ENCODE assay signal across 8 mouse cellular contexts in the genomic region with DNA sequence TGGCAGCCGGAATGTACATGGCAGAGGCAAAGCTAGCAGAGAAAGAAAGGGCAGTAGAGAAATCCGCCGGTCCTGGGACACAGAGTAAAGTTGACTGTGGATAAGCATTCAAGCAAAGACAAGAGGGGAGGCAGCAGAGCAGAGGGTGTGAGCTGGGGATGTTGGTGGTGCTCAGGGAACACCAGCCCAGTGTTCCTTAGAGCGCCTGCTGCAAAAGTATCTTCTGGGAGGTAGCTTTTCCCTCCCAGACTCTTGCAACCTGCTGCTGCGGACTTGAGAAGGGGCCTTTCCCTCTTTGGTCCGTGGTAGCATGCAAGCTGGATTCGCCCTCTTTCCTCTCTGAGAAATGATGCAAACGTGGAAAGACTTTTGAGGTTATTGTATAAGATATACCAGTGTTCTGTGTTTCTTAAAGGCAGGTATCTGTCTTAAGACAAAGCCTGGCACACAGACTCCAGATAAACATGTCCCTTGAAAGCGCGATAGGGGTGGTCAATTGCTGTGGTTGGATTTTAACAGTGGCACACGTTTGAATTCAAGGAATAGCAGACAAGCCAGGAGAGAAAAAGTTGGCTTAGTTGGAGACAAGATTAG. TPM values are rescaled to one million over a fixed set of nuclear protein-coding genes. Genes with fewer than 3 reads are reported as not detected.
A peak's percentile ranks its signal among the peaks of the same experiment; 100 is the strongest.
DNase-seq lines count a peak whose midpoint lies in the region; ATAC-seq and TF ChIP-seq lines count a peak whose summit lies in the region.

No protein-coding gene starts in this region.

- peaks cover 2% of the 10 kb centered on the region; the same call in 1 of the 2 replicates for H3K36me3 ChIP-seq in heart, adult 2 months (ENCODE audit: control insufficient read depth, insufficient read depth, low read length)
- H3K36me3 ChIP-seq in E14TG2a.4 (ENCODE audit: insufficient read depth, low read length) (no peaks in the 10 kb centered on the region), macrophage (ENCODE audit: inconsistent target) (no peaks in the 10 kb centered on the region)
- H3K36me3 ChIP-seq in forebrain, embryonic 16.5 days (ENCODE audit: control insufficient read depth, insufficient read depth) = no peaks in the 10 kb centered on the region; the same call in 1 of the 2 replicates

- no peaks in the 10 kb centered on the region for H3K79me2 ChIP-seq in heart, adult 2 months (replicated peaks; ENCODE audit: control insufficient read depth, insufficient read depth, low read length)
- H3K79me2 ChIP-seq in macrophage (ENCODE audit: inconsistent target) = no peaks in the 10 kb centered on the region

- peak; percentile 22 for ATAC-seq in forebrain, embryonic 16.5 days

- no peak for TF ChIP-seq CTCF in heart, adult 2 months (IDR thresholded peaks at IDR 0.05)
- no peak for TF ChIP-seq CTCF in E14TG2a.4 (conservative IDR thresholded peaks at IDR 0.05; ENCODE audit: low read length)

- no peaks in the 10 kb centered on the region for H3K27me3 ChIP-seq in heart, adult 2 months (ENCODE audit: control insufficient read depth, insufficient read depth, low read length)
- peaks cover 20% of the 10 kb centered on the region for H3K27me3 ChIP-seq in E14TG2a.4 (ENCODE audit: insufficient read depth, low read length)
- no peaks in the 10 kb centered on the region for H3K27me3 ChIP-seq in forebrain, embryonic 16.5 days (replicated peaks; ENCODE audit: control insufficient read depth, insufficient read depth, low read length)

- peak overlapping the region; percentile 54 for H3K4me2 ChIP-seq in forebrain, embryonic 16.5 days (ENCODE audit: low read length)

- no peaks in the 10 kb centered on the region for H3K9me3 ChIP-seq in E14TG2a.4 (ENCODE audit: low read length)
- H3K9me3 ChIP-seq in forebrain, embryonic 16.5 days (ENCODE audit: control insufficient read depth, low read length) = no peaks in the 10 kb centered on the region

- peak overlapping the region; percentile 61 for H3K4me3 ChIP-seq in heart, adult 2 months
- H3K4me3 ChIP-seq in E14TG2a.4 (replicated peaks; ENCODE audit: low read length) = peak overlapping the region; percentile 79
- H3K4me3 ChIP-seq in forebrain, embryonic 16.5 days (replicated peaks; ENCODE audit: low read length) = peak overlapping the region; percentile 70
- peak overlapping the region; percentile 62; the same call in 1 of the 2 replicates for H3K4me3 ChIP-seq in macrophage (ENCODE audit: inconsistent target)

- peaks cover 2% of the 10 kb centered on the region; the same call in 1 of the 2 replicates for H3K4me1 ChIP-seq in heart, adult 2 months (ENCODE audit: control insufficient read depth, insufficient read depth, low read length)
- peaks cover 47% of the 10 kb centered on the region for H3K4me1 ChIP-seq in E14TG2a.4 (replicated peaks; ENCODE audit: low read depth, low read length)
- H3K4me1 ChIP-seq in forebrain, embryonic 16.5 days (replicated peaks; ENCODE audit: control insufficient read depth, insufficient read depth, low read length) = peaks cover 17% of the 10 kb centered on the region

- no peak for TF ChIP-seq EP300 in heart, adult 2 months (IDR thresholded peaks at IDR 0.05; ENCODE audit: insufficient read depth, low read depth, low read length)

- intact Hi-C loops in heart, adult 2 months (cut with DNase I) = loop anchor here (2.0 to 5.0 kb wide), 2 partner anchors 15 to 45 kb away; a partner anchor contains a TSS
- intact Hi-C loops in heart, postnatal 36 days (cut with DNase I) = loop anchor here (2.0 kb wide), 1 partner anchor 37 kb away; no protein-coding TSS in a partner anchor

- no peak for DNase-seq in heart, adult 2 months
- no peak for DNase-seq in heart, postnatal 36 days
- DNase-seq in left cerebral cortex, adult 18-20 months (ENCODE audit: low spot score in 2 of 2) = no peak
- no peak for DNase-seq in layer of hippocampus, adult 18-20 months (ENCODE audit: low spot score in 2 of 2)
- DNase-seq in cerebellum, adult 11-12 months = no peak

- 0 out of 2 replicates have a peak overlapping the region, but pooled peaks have one; percentile 12 for H3K9ac ChIP-seq in heart, adult 2 months (ENCODE audit: low read depth, low read length)
- H3K9ac ChIP-seq in forebrain, embryonic 16.5 days (replicated peaks; ENCODE audit: low read depth, low read length) = peak overlapping the region; percentile 85

- H3K27ac ChIP-seq in heart, adult 2 months = peak overlapping the region; percentile 95; the same call in 1 of the 2 replicates
- peak overlapping the region; percentile 77 for H3K27ac ChIP-seq in forebrain, embryonic 16.5 days (ENCODE audit: low read length)
- no peak overlapping the region for H3K27ac ChIP-seq in macrophage

- 30% methylated on average over 11 of the region's 11 CpGs for WGBS in heart, adult 2 months
- WGBS in forebrain, embryonic 16.5 days = 29% methylated on average over 11 of the region's 11 CpGs
- 51% methylated on average over 11 of the region's 11 CpGs for WGBS in macrophage (ENCODE audit: missing documents)

- TF ChIP-seq POLR2A in heart, adult 2 months (IDR thresholded peaks at IDR 0.05; ENCODE audit: insufficient read depth, low read depth, low read length) = no peak

RNA-seq across cellular contexts. Expression of a gene that starts 14.3 kb away (rescaled TPM):
- 1 to 10 TPM; 9.8 to 10.0 TPM for total RNA-seq in heart, adult 2 months (2021)
- 5.3 and 10.1 TPM in 2 replicates for polyA plus RNA-seq in heart, adult 2 months (2012; rRNA removed)
- 10 to 100 TPM in 1 of 2 experiments, 1 to 10 TPM in 1; 9.9 to 11.3 TPM for total RNA-seq in heart, postnatal 36 days (2021)
- polyA plus RNA-seq in forebrain, embryonic 16.5 days (2015; fragmentation: Nextera tagmentation; extraction: Ambion mirVana) = 26.9 and 30.9 TPM in 2 replicates
- total RNA-seq in macrophage (2018; cell fraction: chromatin; rRNA removed) = 100 to 1,000 TPM in 23 of 26 experiments, 10 to 100 TPM in 3; 91.1 to 162 (median 121) TPM
- 10 to 100 TPM; 10.9 to 17.2 (median 12.6) TPM for total RNA-seq in macrophage (2018; cell fraction: cytosol; rRNA removed)
- 100 to 1,000 TPM in 1 of 26 experiments, 10 to 100 TPM in 25; 47.7 to 111 (median 65.2) TPM for total RNA-seq in macrophage (2018; cell fraction: nucleus; rRNA removed)
- polyA plus RNA-seq in macrophage (2018) = 11.1 to 14.4 TPM (median 13.4 TPM) in 3 replicates
- 10 to 100 TPM; 11.7 to 11.8 TPM for total RNA-seq in left cerebral cortex, adult 18-20 months (2021)
- total RNA-seq in layer of hippocampus, adult 18-20 months (2021) = 10 to 100 TPM; 12.4 to 13.2 TPM

RNA-seq across cellular contexts. Expression of a gene that starts 15.4 kb away (rescaled TPM):
- total RNA-seq in heart, adult 2 months (2021) = 100 to 1,000 TPM; 800 to 921 TPM
- 521 and 828 TPM in 2 replicates for polyA plus RNA-seq in heart, adult 2 months (2012; rRNA removed)
- total RNA-seq in heart, postnatal 36 days (2021) = 100 to 1,000 TPM; 876 to 924 TPM
- polyA plus RNA-seq in forebrain, embryonic 16.5 days (2015; fragmentation: Nextera tagmentation; extraction: Ambion mirVana) = 93.3 and 97.0 TPM in 2 replicates
- total RNA-seq in macrophage (2018; cell fraction: chromatin; rRNA removed) = 10 to 100 TPM in 14 of 26 experiments, 1 to 10 TPM in 12; 3.8 to 16.4 (median 10.3) TPM
- total RNA-seq in macrophage (2018; cell fraction: cytosol; rRNA removed) = 1 to 10 TPM; 4.2 to 8.3 (median 6.2) TPM
- total RNA-seq in macrophage (2018; cell fraction: nucleus; rRNA removed) = 10 to 100 TPM in 4 of 26 experiments, 1 to 10 TPM in 22; 3.2 to 13.5 (median 7.2) TPM
- polyA plus RNA-seq in macrophage (2018) = 4.4 to 6.7 TPM (median 5.4 TPM) in 3 replicates
- total RNA-seq in left cerebral cortex, adult 18-20 months (2021) = 100 to 1,000 TPM; 399 to 431 TPM
- 100 to 1,000 TPM; 370 to 384 TPM for total RNA-seq in layer of hippocampus, adult 18-20 months (2021)

RNA-seq across cellular contexts. Expression of a gene that starts 57.6 kb away (rescaled TPM):
- total RNA-seq in heart, adult 2 months (2021) = 100 to 1,000 TPM; 105 to 118 TPM
- 104 and 172 TPM in 2 replicates for polyA plus RNA-seq in heart, adult 2 months (2012; rRNA removed)
- 100 to 1,000 TPM in 1 of 2 experiments, 10 to 100 TPM in 1; 98.7 to 109 TPM for total RNA-seq in heart, postnatal 36 days (2021)
- 48.5 and 51.1 TPM in 2 replicates for polyA plus RNA-seq in forebrain, embryonic 16.5 days (2015; fragmentation: Nextera tagmentation; extraction: Ambion mirVana)
- 10 to 100 TPM in 12 of 26 experiments, 1 to 10 TPM in 14; 1.1 to 19.4 (median 9.7) TPM for total RNA-seq in macrophage (2018; cell fraction: chromatin; rRNA removed)
- total RNA-seq in macrophage (2018; cell fraction: cytosol; rRNA removed) = 10 to 100 TPM; 15.9 to 40.7 (median 33.0) TPM
- total RNA-seq in macrophage (2018; cell fraction: nucleus; rRNA removed) = 10 to 100 TPM in 21 of 26 experiments, 1 to 10 TPM in 5; 7.1 to 29.1 (median 15.3) TPM
- 26.1 to 34.8 TPM (median 30.3 TPM) in 3 replicates for polyA plus RNA-seq in macrophage (2018)
- 10 to 100 TPM; 49.5 to 53.6 TPM for total RNA-seq in left cerebral cortex, adult 18-20 months (2021)
- 10 to 100 TPM; 53.7 to 54.8 TPM for total RNA-seq in layer of hippocampus, adult 18-20 months (2021)

RNA-seq across cellular contexts. Expression of a gene that starts 59.2 kb away (rescaled TPM):
- total RNA-seq in heart, adult 2 months (2021) = under 1 TPM; 0.52 to 0.63 TPM
- polyA plus RNA-seq in heart, adult 2 months (2012; rRNA removed) = 0.61 and 0.94 TPM in 2 replicates
- 1 to 10 TPM in 1 of 2 experiments, under 1 TPM in 1; 0.60 to 1.0 TPM for total RNA-seq in heart, postnatal 36 days (2021)
- 29.7 and 50.4 TPM in 2 replicates for polyA plus RNA-seq in forebrain, embryonic 16.5 days (2015; fragmentation: Nextera tagmentation; extraction: Ambion mirVana)
- not detected for total RNA-seq in macrophage (2018; cell fraction: chromatin; rRNA removed)
- total RNA-seq in macrophage (2018; cell fraction: cytosol; rRNA removed) = under 1 TPM in 1 of 26 experiments, not detected in 25; 0.11 TPM
- not detected for total RNA-seq in macrophage (2018; cell fraction: nucleus; rRNA removed)
- not detected in 3 replicates for polyA plus RNA-seq in macrophage (2018)
- total RNA-seq in left cerebral cortex, adult 18-20 months (2021) = 10 to 100 TPM; 22.5 to 23.2 TPM
- 10 to 100 TPM; 11.7 to 12.7 TPM for total RNA-seq in layer of hippocampus, adult 18-20 months (2021)
